Mouse (Mus musculus): Measurements from ENCODE around the gene Slc12a5.

GRCm38 (mm10) chr2:165003108-165003507, 42.5 kb downstream of the Slc12a5 start:
- TF ChIP-seq MAFK (IDR thresholded peaks at IDR 0.05; ENCODE audit: borderline replicate concordance, low read depth, low read length) (no peak), EP300 (IDR thresholded peaks at IDR 0.05; ENCODE audit: low read depth in 1 of 2, low read length in 2 of 2) (no peak), USF2 (IDR thresholded peaks at IDR 0.05; ENCODE audit: borderline replicate concordance in 1 of 2, insufficient read depth in 1 of 2, low read depth in 1 of 2, low read length in 2 of 2) (no peak), MAZ (IDR thresholded peaks at IDR 0.05; ENCODE audit: low read depth, low read length) (no peak), POLR2AphosphoS5 (IDR thresholded peaks at IDR 0.05; ENCODE audit: borderline replicate concordance, low read depth, low read length) (no peak), GATA1 (IDR thresholded peaks at IDR 0.05; ENCODE audit: low read depth, low read length) (no peak), POLR2A (IDR thresholded peaks at IDR 0.05; ENCODE audit: control insufficient read depth in 1 of 2, insufficient read depth in 1 of 2, low read depth in 1 of 2, low read length in 2 of 2, poor library complexity in 1 of 2) (no peak), CTCF (IDR thresholded peaks at IDR 0.05 in 2 of 3, conservative IDR thresholded peaks at IDR 0.05 in 1 of 3; ENCODE audit: control insufficient read depth in 1 of 3, insufficient read depth in 1 of 3, low read depth in 2 of 3, low read length in 3 of 3, poor library complexity in 1 of 3, severe bottlenecking in 1 of 3) (no peak), CHD2 (IDR thresholded peaks at IDR 0.05; ENCODE audit: low read length) (no peak), CHD1 (IDR thresholded peaks at IDR 0.05; ENCODE audit: low read depth, low read length) (no peak), RAD21 (IDR thresholded peaks at IDR 0.05; ENCODE audit: low read depth, low read length) (no peak), E2F4 (IDR thresholded peaks at IDR 0.05; ENCODE audit: borderline replicate concordance, low read depth, low read length) (no peak), NRF1 (IDR thresholded peaks at IDR 0.05; ENCODE audit: insufficient read depth, low read depth, low read length, poor library complexity, severe bottlenecking) (no peak)

Data from MEL (cell line).